Mouse (Mus musculus): ENCODE measurements at regions not wholly inside any gene's neighbourhood (a gene's known extent, or its start where the extent isn't known, plus 50 kb on each side); places are given as distances from the start of the nearest gene placed in this dataset.

DNA sequence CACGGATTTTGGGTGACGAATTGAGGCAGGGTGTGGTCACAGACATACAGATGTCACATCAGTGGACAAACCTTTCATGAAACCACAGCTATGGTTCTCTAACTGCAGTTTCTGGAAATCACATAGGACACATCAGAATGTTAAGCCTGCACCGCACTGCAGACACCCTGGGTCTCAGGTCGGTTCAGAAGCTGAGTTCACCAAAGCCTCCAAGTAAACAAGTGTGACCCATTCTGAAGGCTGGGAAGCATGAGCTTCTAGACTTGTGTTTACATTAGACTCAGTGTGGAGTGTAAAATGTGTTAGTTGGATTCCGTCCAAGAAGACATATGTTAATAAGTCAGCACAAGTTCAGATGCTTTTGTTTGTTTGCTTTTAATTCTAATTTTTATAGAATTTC is 78.3 kb upstream of the Trim52 start:
- H3K4me3 ChIP-seq (replicated peaks; ENCODE audit: insufficient read depth, low read depth, low read length): no peak overlapping the region
- WGBS: 81% methylated on average over 5 of the region's 5 CpGs
- no peak overlapping the region for H3K27ac ChIP-seq (ENCODE audit: insufficient read depth, low read length)
- H3K4me1 ChIP-seq (ENCODE audit: control insufficient read depth, insufficient read depth, low read length): no peaks in the 10 kb centered on the region
- TF ChIP-seq POLR2A (IDR thresholded peaks at IDR 0.05; ENCODE audit: borderline replicate concordance, insufficient read depth, low read length) (no peak), CTCF (IDR thresholded peaks at IDR 0.05; ENCODE audit: borderline replicate concordance, insufficient read depth, low read depth, low read length) (no peak)
- no peaks in the 10 kb centered on the region for H3K27me3 ChIP-seq (ENCODE audit: control insufficient read depth, insufficient read depth, low read length)
- no peak for DNase-seq

- Histone ChIP-seq H3K27ac (ENCODE audit: insufficient read depth, low read length) (no peak overlapping the region), H3K4me1 (ENCODE audit: control insufficient read depth, insufficient read depth, low read length) (no peaks in the 10 kb centered on the region), H3K27me3 (ENCODE audit: control insufficient read depth, insufficient read depth, low read length) (no peaks in the 10 kb centered on the region), H3K4me3 (replicated peaks; ENCODE audit: insufficient read depth, low read depth, low read length) (no peak overlapping the region)
- no peak for TF ChIP-seq CTCF (IDR thresholded peaks at IDR 0.05; ENCODE audit: borderline replicate concordance, insufficient read depth, low read depth, low read length)
- TF ChIP-seq POLR2A (IDR thresholded peaks at IDR 0.05; ENCODE audit: borderline replicate concordance, insufficient read depth, low read length): no peak
- no peak for DNase-seq
- WGBS: 100% methylated on average over 1 of the region's 1 CpGs
Measured at GRCm38 (mm10) chr14:106031094-106031493, 74.9 kb upstream of the Trim52 start.

DNA sequence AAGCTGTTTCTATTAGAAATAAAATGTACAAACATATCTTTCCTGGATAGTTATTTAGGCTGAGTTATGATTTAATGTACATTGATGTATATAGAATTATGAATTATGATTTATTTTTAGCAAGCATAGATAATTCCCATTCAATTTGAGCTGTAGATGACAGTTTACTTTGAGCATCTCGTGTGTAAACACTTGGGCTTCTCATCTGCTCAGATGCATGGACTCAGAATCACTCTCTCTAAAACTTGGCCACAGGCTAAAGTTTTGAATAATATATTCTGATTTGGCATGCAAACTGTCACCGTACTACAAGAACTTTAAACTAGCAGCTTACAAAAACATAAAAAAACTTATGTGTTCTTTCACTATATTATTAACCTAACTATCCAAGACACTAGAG is 72.2 kb upstream of the Trim52 start:
- Histone ChIP-seq H3K4me3 (replicated peaks; ENCODE audit: insufficient read depth, low read depth, low read length) (no peak overlapping the region), H3K4me1 (ENCODE audit: control insufficient read depth, insufficient read depth, low read length) (no peaks in the 10 kb centered on the region), H3K27me3 (ENCODE audit: control insufficient read depth, insufficient read depth, low read length) (no peaks in the 10 kb centered on the region), H3K27ac (ENCODE audit: insufficient read depth, low read length) (no peak overlapping the region)
- 62% methylated on average over 2 of the region's 2 CpGs for WGBS
- DNase-seq: no peak
- no peak for TF ChIP-seq POLR2A (IDR thresholded peaks at IDR 0.05; ENCODE audit: borderline replicate concordance, insufficient read depth, low read length)
- TF ChIP-seq CTCF (IDR thresholded peaks at IDR 0.05; ENCODE audit: borderline replicate concordance, insufficient read depth, low read depth, low read length): no peak

DNA sequence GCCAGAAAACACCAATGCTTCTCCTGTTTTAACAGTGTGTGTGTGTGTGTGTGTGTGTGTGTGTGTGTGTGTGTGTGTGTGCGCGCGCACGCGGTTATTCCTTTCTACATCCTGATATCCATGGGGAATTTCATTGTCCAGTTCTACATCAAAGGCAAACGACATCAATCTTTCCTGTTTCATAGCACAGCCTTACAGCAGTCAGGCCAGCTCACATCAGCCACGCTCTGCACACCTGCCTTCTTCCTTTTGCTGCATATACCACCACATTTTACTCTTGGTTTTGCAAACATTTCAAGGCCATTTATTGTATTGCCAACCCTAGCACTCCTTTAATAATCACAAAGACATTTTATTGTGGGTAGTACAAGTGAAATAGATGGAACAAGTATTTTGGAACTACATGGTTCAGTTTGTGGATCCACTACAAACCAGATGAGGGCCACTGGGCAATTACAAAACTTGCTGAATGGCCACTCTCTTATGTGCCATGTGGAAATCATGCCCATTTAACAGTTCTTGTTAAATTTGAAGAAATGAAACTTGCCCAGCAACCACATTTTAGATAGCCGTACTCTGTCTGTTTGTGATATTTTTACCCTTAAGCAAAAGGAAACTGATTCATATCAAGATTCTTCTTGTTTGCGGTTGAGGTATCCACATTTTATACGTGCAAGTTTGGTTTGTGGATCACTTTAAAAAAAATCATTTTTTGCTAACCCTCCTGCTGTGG is 70.9 kb upstream of the Trim52 start:
- Histone ChIP-seq H3K4me1 (ENCODE audit: control insufficient read depth, insufficient read depth, low read length) (no peaks in the 10 kb centered on the region), H3K27me3 (ENCODE audit: control insufficient read depth, insufficient read depth, low read length) (no peaks in the 10 kb centered on the region), H3K27ac (ENCODE audit: insufficient read depth, low read length) (no peak overlapping the region), H3K4me3 (replicated peaks; ENCODE audit: insufficient read depth, low read depth, low read length) (no peak overlapping the region)
- WGBS: 87% methylated on average over 10 of the region's 10 CpGs
- TF ChIP-seq CTCF (IDR thresholded peaks at IDR 0.05; ENCODE audit: borderline replicate concordance, insufficient read depth, low read depth, low read length) (no peak), POLR2A (IDR thresholded peaks at IDR 0.05; ENCODE audit: borderline replicate concordance, insufficient read depth, low read length) (no peak)
- DNase-seq: no peak

GRCm38 (mm10) chr14:106044274-106044673 is 61.7 kb upstream of the Trim52 start:
- no peak for DNase-seq
- H3K4me3 ChIP-seq (replicated peaks; ENCODE audit: insufficient read depth, low read depth, low read length): no peak overlapping the region
- H3K27me3 ChIP-seq (ENCODE audit: control insufficient read depth, insufficient read depth, low read length): no peaks in the 10 kb centered on the region
- no peak overlapping the region for H3K27ac ChIP-seq (ENCODE audit: insufficient read depth, low read length)
- no peaks in the 10 kb centered on the region for H3K4me1 ChIP-seq (ENCODE audit: control insufficient read depth, insufficient read depth, low read length)
- WGBS: 93% methylated on average over 1 of the region's 1 CpGs
- TF ChIP-seq CTCF (IDR thresholded peaks at IDR 0.05; ENCODE audit: borderline replicate concordance, insufficient read depth, low read depth, low read length): no peak
- TF ChIP-seq POLR2A (IDR thresholded peaks at IDR 0.05; ENCODE audit: borderline replicate concordance, insufficient read depth, low read length): no peak

DNA sequence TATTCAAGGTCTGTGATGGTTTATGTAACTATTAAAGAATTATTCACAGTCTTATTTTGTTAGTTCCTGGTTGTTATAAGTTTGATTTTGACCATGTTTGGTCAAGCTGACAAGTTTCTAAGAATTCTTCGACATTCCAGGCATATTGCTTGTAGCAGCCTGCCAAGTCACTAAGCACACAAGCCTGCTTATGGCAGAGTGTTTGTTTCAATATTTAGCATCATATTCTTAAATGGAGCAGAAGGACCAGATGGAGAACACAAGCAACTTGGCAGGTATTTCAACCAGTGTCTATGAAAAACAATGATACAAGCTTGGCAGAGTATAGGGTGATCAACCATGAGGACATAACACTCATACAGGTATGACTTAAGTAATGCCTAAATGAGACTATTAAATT is 55.8 kb upstream of the Trim52 start:
- Histone ChIP-seq H3K27me3 (ENCODE audit: control insufficient read depth, insufficient read depth, low read length) (no peaks in the 10 kb centered on the region), H3K4me3 (replicated peaks; ENCODE audit: insufficient read depth, low read depth, low read length) (no peak overlapping the region), H3K4me1 (ENCODE audit: control insufficient read depth, insufficient read depth, low read length) (no peaks in the 10 kb centered on the region), H3K27ac (ENCODE audit: insufficient read depth, low read length) (no peak overlapping the region)
- TF ChIP-seq POLR2A (IDR thresholded peaks at IDR 0.05; ENCODE audit: borderline replicate concordance, insufficient read depth, low read length): no peak
- 20% methylated on average over 1 of the region's 1 CpGs for WGBS
- DNase-seq: peak; percentile 26 to 86

GRCm38 (mm10) chr14:106052585-106053551 is 53.1 kb upstream of the Trim52 start:
- Histone ChIP-seq H3K27ac (ENCODE audit: insufficient read depth, low read length) (no peak overlapping the region), H3K27me3 (ENCODE audit: control insufficient read depth, insufficient read depth, low read length) (no peaks in the 10 kb centered on the region), H3K4me3 (replicated peaks; ENCODE audit: insufficient read depth, low read depth, low read length) (no peak overlapping the region), H3K4me1 (ENCODE audit: control insufficient read depth, insufficient read depth, low read length) (no peaks in the 10 kb centered on the region)
- DNase-seq: no peak
- TF ChIP-seq CTCF (IDR thresholded peaks at IDR 0.05; ENCODE audit: borderline replicate concordance, insufficient read depth, low read depth, low read length) (no peak), POLR2A (IDR thresholded peaks at IDR 0.05; ENCODE audit: borderline replicate concordance, insufficient read depth, low read length) (no peak)
- 86% methylated on average over 6 of the region's 6 CpGs for WGBS

Measured in cerebellum, adult 2 months (tissue).